Comparison of ENCODE assay signal across 13 mouse cellular contexts in genomic region chr12:85800031-85800430, GRCm38 (mm10). TPM values are rescaled to one million over a fixed set of nuclear protein-coding genes. Genes with fewer than 3 reads are reported as not detected.
DNase-seq lines count a peak whose midpoint lies in the region; TF ChIP-seq lines count a peak whose summit lies in the region.
"Had no signal": no experiment of that assay in that cellular context is flagged by ENCODE, and none has a peak within 500 bp of the region (broad histone marks: within the 10 kb centered on the region; RNA-seq: fewer than 3 reads in every experiment).

No protein-coding gene starts in this region.

- intact Hi-C loops in gastrocnemius, adult 2 months (cut with DNase I), result no loop called here

- H3K27ac ChIP-seq in gastrocnemius, adult 2 months, result peak overlapping the region; percentile 31; the same call in 1 of the 2 replicates
- H3K27ac ChIP-seq: liver, embryonic 12.5 days; midbrain, embryonic 10.5 days had no signal

- H3K4me3 ChIP-seq in gastrocnemius, adult 2 months, result no peak overlapping the region
- H3K4me3 ChIP-seq: liver, embryonic 12.5 days; midbrain, embryonic 10.5 days had no signal

- no peak for TF ChIP-seq CTCF in gastrocnemius, adult 2 months (IDR thresholded peaks at IDR 0.05)

- peak; percentile 30 for DNase-seq in gastrocnemius, adult 2 months
- DNase-seq in gastrocnemius, adult 8-10 months (ENCODE audit: low spot score in 2 of 2), result no peak
- peak; percentile 29 to 55 for DNase-seq in layer of hippocampus, postnatal 10 days (ENCODE audit: low spot score in 2 of 2)
- DNase-seq in layer of hippocampus, postnatal 25 days (ENCODE audit: extremely low spot score in 1 of 2, low spot score in 1 of 2), result no peak
- DNase-seq in right cerebral cortex, postnatal 4 days, result peak; percentile 42
- DNase-seq in right cerebral cortex, postnatal 25 days, result no peak
- no peak for DNase-seq in urinary bladder, postnatal 14 days (ENCODE audit: low spot score)
- DNase-seq: adrenal gland, postnatal 36 days; cerebellum, adult 11 months; heart, postnatal 36 days had no signal

RNA-seq across cellular contexts. Expression of gene Erg28, which starts 24.3 kb away (rescaled TPM):
- total RNA-seq in gastrocnemius, adult 2 months (2021), result 1 to 10 TPM; 2.4 to 2.7 TPM
- 1 to 10 TPM; 1.5 to 4.5 (median 3.4) TPM for total RNA-seq in gastrocnemius, adult 8-10 months (2022)
- 10 to 100 TPM; 70.3 to 73.2 TPM for total RNA-seq in layer of hippocampus, postnatal 10 days (2021)
- 10 to 100 TPM; 60.5 to 63.5 TPM for total RNA-seq in layer of hippocampus, postnatal 25 days (2021)

RNA-seq across cellular contexts. Expression of gene Ttll5, which starts 24.4 kb away (rescaled TPM):
- total RNA-seq in gastrocnemius, adult 2 months (2021), result 1 to 10 TPM; 5.4 to 8.5 TPM
- 1 to 10 TPM; 4.6 to 6.3 (median 5.7) TPM for total RNA-seq in gastrocnemius, adult 8-10 months (2022)
- 10 to 100 TPM; 40.3 to 41.3 TPM for total RNA-seq in layer of hippocampus, postnatal 10 days (2021)
- total RNA-seq in layer of hippocampus, postnatal 25 days (2021), result 10 to 100 TPM; 40.1 to 44.2 TPM

RNA-seq across cellular contexts. Expression of gene Flvcr2, which starts 53.7 kb away (rescaled TPM):
- total RNA-seq in gastrocnemius, adult 2 months (2021), result under 1 TPM; 0.50 to 0.51 TPM
- under 1 TPM; 0.24 to 0.75 (median 0.50) TPM for total RNA-seq in gastrocnemius, adult 8-10 months (2022)
- total RNA-seq in layer of hippocampus, postnatal 10 days (2021), result 1 to 10 TPM; 2.8 to 3.0 TPM
- total RNA-seq in layer of hippocampus, postnatal 25 days (2021), result 1 to 10 TPM; 2.5 to 3.0 TPM
- total RNA-seq: MEL had no signal

Comparison
In these comparisons a context has a peak if more than half of its experiments do, and no peak if none do; other contexts are left out.
1. DNase-seq: peak in gastrocnemius, adult 2 months (single experiment), layer of hippocampus, postnatal 10 days (2 of 2) and right cerebral cortex, postnatal 4 days (single experiment); none in gastrocnemius, adult 8-10 months (0 of 2), layer of hippocampus, postnatal 25 days (0 of 2), right cerebral cortex, postnatal 25 days (single experiment) and urinary bladder, postnatal 14 days (single experiment).
2. RNA of gene Erg28, which starts 24.3 kb away (total RNA-seq): 70.3 to 73.2 TPM in layer of hippocampus, postnatal 10 days and 60.5 to 63.5 TPM in layer of hippocampus, postnatal 25 days; 1.5 to 4.5 TPM in gastrocnemius, adult 8-10 months and 2.4 to 2.7 TPM in gastrocnemius, adult 2 months; every median in the first group is over 10 times any median in the second.
3. RNA of gene Ttll5, which starts 24.4 kb away (total RNA-seq): 40.1 to 44.2 TPM in layer of hippocampus, postnatal 25 days and 40.3 to 41.3 TPM in layer of hippocampus, postnatal 10 days; 5.4 to 8.5 TPM in gastrocnemius, adult 2 months and 4.6 to 6.3 TPM in gastrocnemius, adult 8-10 months; every median in the first group is over 4 times any median in the second.